Mouse (Mus musculus): ENCODE data around the gene Serhl. TPM values are rescaled to one million over a fixed set of nuclear protein-coding genes. Genes with fewer than 3 reads are reported as not detected.

Gene Serhl
- polyA plus RNA-seq, 1 experiment from 2014 or later: 60.9 TPM

GRCm38 (mm10) chr15:83155672-83156419 is 66.5 kb downstream of the Serhl start:
- WGBS: 48% methylated on average over 6 of the region's 6 CpGs
- Histone ChIP-seq H3K4me3 (no peak overlapping the region), H3K9ac (peak overlapping the region; percentile 44; the same call in 1 of the 2 replicates), H3K27ac (no peak overlapping the region; the same call in 1 of the 2 replicates), H3K4me2 (no peak overlapping the region), H3K4me1 (peaks cover 3% of the 10 kb centered on the region; the same call in 1 of the 2 replicates), H3K36me3 (peaks cover 66% of the 10 kb centered on the region), H3K9me3 (no peaks in the 10 kb centered on the region), H3K27me3 (no peaks in the 10 kb centered on the region)
- ATAC-seq (ENCODE audit: insufficient number of reproducible peaks, insufficient read depth, low FRiP score, low TSS enrichment, low read depth): no peak

- Histone ChIP-seq H3K27ac (no peak overlapping the region), H3K4me1 (0 out of 2 replicates have a peak, but pooled peaks cover 3% of the 10 kb centered on the region), H3K27me3 (no peaks in the 10 kb centered on the region), H3K9me3 (no peaks in the 10 kb centered on the region), H3K9ac (no peak overlapping the region), H3K4me3 (no peak overlapping the region), H3K4me2 (no peak overlapping the region), H3K36me3 (peaks cover 78% of the 10 kb centered on the region)
- WGBS: 78% methylated on average over 11 of the region's 11 CpGs
- no peak for ATAC-seq (ENCODE audit: insufficient number of reproducible peaks, insufficient read depth, low FRiP score, low TSS enrichment, low read depth)
Observed at GRCm38 (mm10) chr15:83156929-83157666, 67.8 kb downstream of the Serhl start.

- Histone ChIP-seq H3K4me1 (0 out of 2 replicates have a peak, but pooled peaks cover 3% of the 10 kb centered on the region), H3K27me3 (no peaks in the 10 kb centered on the region), H3K4me3 (no peak overlapping the region), H3K9me3 (no peaks in the 10 kb centered on the region), H3K9ac (no peak overlapping the region), H3K36me3 (peaks cover 83% of the 10 kb centered on the region), H3K27ac (no peak overlapping the region), H3K4me2 (no peak overlapping the region)
- WGBS: 96% methylated on average over 6 of the region's 6 CpGs
- no peak for ATAC-seq (ENCODE audit: insufficient number of reproducible peaks, insufficient read depth, low FRiP score, low TSS enrichment, low read depth)
Observed at GRCm38 (mm10) chr15:83157667-83158064, 68.4 kb downstream of the Serhl start.

DNA sequence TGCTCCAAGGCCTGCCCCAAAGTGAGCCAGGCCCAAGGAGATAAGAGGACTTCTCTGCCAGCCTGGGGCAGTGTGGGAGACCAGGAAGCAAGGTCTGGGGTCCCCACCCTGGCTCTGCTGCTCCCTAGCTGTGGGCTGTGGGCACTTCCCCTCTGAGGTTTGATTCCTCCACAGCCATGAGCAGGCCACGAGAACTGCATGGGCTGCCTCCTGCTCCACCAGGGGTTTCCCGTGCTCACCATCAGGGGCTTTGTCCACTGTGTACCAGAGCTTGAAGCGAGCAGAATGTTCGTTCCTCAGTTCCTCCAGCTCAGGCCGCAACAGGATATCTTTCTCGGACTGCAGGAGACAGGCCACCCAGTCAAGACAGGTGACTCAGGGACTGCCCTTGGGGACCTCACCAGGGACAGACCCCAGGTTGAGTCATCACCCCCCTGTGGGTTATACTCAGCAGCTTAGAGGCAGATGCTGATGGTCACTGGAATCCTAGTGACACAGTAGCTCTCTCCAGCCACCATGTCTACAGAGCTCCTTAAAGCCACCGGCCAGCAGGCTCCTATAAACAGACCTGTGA is 69.4 kb downstream of the Serhl start:
- no peak for ATAC-seq (ENCODE audit: insufficient number of reproducible peaks, insufficient read depth, low FRiP score, low TSS enrichment, low read depth)
- H3K27me3 ChIP-seq: no peaks in the 10 kb centered on the region
- H3K4me2 ChIP-seq: no peak overlapping the region
- no peak overlapping the region for H3K27ac ChIP-seq
- H3K36me3 ChIP-seq: peaks cover 83% of the 10 kb centered on the region
- no peak overlapping the region for H3K9ac ChIP-seq
- H3K9me3 ChIP-seq: no peaks in the 10 kb centered on the region
- H3K4me3 ChIP-seq: no peak overlapping the region
- 90% methylated on average over 7 of the region's 7 CpGs for WGBS
- peaks cover 6% of the 10 kb centered on the region for H3K4me1 ChIP-seq

DNA sequence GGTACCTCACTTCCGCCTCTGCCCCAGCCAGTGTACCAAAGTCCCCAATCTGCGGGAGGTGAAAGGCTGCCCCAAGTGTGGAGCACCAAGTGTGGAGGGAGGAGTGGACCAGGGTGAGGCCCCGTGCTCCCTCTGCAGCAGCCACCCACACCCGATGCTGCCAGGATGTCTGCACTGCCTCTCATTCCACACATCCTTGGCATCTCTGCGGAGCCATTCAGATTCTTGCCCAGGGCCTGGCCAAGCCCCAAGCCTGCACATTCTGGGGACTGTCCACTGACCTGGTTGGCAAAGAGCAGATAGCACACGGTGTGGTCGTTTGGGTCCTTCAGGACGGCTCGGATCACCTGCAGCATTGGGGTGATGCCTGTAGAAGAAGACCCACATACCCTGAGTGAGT is 70.5 kb downstream of the Serhl start:
- WGBS: 95% methylated on average over 9 of the region's 9 CpGs

DNA sequence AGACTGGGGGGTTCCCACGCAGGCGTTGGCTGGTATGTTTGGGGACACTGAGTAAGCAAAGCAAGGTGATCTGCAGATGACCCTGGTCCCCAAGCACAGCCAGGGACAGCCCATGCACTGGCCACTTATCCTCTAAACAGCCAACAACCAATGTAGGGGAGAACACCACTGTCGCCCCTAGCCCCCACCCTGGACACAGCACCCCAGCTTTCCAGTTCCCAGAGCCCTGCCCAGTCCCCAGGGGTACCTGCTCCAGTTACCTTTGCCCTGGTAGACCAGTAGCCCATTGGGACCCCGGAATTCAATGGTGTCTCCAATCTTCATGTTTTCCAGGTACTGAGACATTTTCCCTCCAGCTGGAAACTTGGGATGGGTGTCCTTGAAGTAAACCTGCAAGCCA is 71.3 kb downstream of the Serhl start:
- H3K4me3 ChIP-seq: no peak overlapping the region
- H3K4me2 ChIP-seq: no peak overlapping the region
- H3K9me3 ChIP-seq: no peaks in the 10 kb centered on the region
- no peak overlapping the region for H3K9ac ChIP-seq
- no peaks in the 10 kb centered on the region for H3K27me3 ChIP-seq
- H3K4me1 ChIP-seq: peaks cover 14% of the 10 kb centered on the region
- no peak overlapping the region for H3K27ac ChIP-seq
- no peak for ATAC-seq (ENCODE audit: insufficient number of reproducible peaks, insufficient read depth, low FRiP score, low TSS enrichment, low read depth)
- 92% methylated on average over 4 of the region's 4 CpGs for WGBS
- peaks cover 74% of the 10 kb centered on the region for H3K36me3 ChIP-seq

More for the DNA sequence above, 70.5 kb downstream of the Serhl start:
- Histone ChIP-seq H3K9ac (no peak overlapping the region), H3K9me3 (no peaks in the 10 kb centered on the region), H3K4me3 (no peak overlapping the region), H3K27ac (no peak overlapping the region), H3K36me3 (peaks cover 77% of the 10 kb centered on the region), H3K27me3 (no peaks in the 10 kb centered on the region), H3K4me1 (peaks cover 9% of the 10 kb centered on the region), H3K4me2 (no peak overlapping the region)
- no peak for ATAC-seq (ENCODE audit: insufficient number of reproducible peaks, insufficient read depth, low FRiP score, low TSS enrichment, low read depth)

GRCm38 (mm10) chr15:83161062-83161748 is 71.9 kb downstream of the Serhl start:
- Histone ChIP-seq H3K9me3 (no peaks in the 10 kb centered on the region), H3K4me1 (peaks cover 14% of the 10 kb centered on the region), H3K27me3 (no peaks in the 10 kb centered on the region), H3K27ac (no peak overlapping the region), H3K36me3 (peaks cover 73% of the 10 kb centered on the region), H3K9ac (no peak overlapping the region), H3K4me3 (no peak overlapping the region), H3K4me2 (no peak overlapping the region)
- 36% methylated on average over 10 of the region's 10 CpGs for whole genome bisulfite sequencing
- no peak for ATAC-seq (ENCODE audit: insufficient number of reproducible peaks, insufficient read depth, low FRiP score, low TSS enrichment, low read depth)

GRCm38 (mm10) chr15:83162001-83162400 is 72.7 kb downstream of the Serhl start:
- H3K4me2 ChIP-seq: no peak overlapping the region
- H3K27ac ChIP-seq: no peak overlapping the region

DNA sequence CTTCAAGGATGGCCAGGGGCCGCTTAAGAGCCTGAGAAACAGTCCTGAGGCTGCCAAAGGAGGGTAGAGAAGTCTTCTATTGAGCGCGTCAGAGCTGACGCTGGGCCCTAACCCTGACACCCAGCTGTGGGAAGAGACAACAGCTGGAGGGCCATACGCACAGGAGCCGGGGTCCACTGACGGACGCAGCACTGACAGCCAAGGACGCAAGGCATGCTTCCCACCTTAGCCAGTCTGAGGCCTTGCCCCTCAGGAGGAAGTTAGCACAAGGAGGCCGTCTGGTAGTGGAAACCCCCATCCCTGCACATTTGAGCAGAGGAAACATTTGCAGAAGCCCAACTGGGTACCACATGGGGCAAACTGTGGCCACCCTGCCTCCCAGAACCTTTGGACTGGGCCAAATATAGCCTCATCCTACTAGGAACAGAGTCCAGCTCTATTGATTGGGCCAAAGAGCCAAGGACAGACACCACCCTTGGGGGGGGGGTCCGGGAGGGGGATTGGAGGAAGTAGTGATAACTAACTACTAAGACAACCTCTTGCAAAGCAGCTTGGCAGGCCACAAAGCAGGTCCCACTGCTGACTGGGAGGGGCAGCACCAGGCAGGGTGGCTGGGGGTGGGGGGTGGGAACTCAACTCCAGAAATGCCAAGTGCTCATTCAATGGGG is 73.6 kb downstream of the Serhl start:
- Histone ChIP-seq H3K9ac (no peak overlapping the region), H3K27me3 (no peaks in the 10 kb centered on the region), H3K4me1 (peaks cover 26% of the 10 kb centered on the region), H3K9me3 (no peaks in the 10 kb centered on the region), H3K4me3 (no peak overlapping the region), H3K4me2 (no peak overlapping the region), H3K27ac (no peak overlapping the region), H3K36me3 (peaks cover 58% of the 10 kb centered on the region)
- ATAC-seq (ENCODE audit: insufficient number of reproducible peaks, insufficient read depth, low FRiP score, low TSS enrichment, low read depth): no peak
- 86% methylated on average over 11 of the region's 11 CpGs for WGBS

More at GRCm38 (mm10) chr15:83162001-83162400, 72.7 kb downstream of the Serhl start:
- H3K4me3 ChIP-seq: no peak overlapping the region
- 93% methylated on average over 4 of the region's 4 CpGs for WGBS
- peaks cover 68% of the 10 kb centered on the region for H3K36me3 ChIP-seq
- H3K9me3 ChIP-seq: no peaks in the 10 kb centered on the region
- no peak overlapping the region for H3K9ac ChIP-seq
- peaks cover 21% of the 10 kb centered on the region for H3K4me1 ChIP-seq
- H3K27me3 ChIP-seq: no peaks in the 10 kb centered on the region
- ATAC-seq (ENCODE audit: insufficient number of reproducible peaks, insufficient read depth, low FRiP score, low TSS enrichment, low read depth): no peak

DNA sequence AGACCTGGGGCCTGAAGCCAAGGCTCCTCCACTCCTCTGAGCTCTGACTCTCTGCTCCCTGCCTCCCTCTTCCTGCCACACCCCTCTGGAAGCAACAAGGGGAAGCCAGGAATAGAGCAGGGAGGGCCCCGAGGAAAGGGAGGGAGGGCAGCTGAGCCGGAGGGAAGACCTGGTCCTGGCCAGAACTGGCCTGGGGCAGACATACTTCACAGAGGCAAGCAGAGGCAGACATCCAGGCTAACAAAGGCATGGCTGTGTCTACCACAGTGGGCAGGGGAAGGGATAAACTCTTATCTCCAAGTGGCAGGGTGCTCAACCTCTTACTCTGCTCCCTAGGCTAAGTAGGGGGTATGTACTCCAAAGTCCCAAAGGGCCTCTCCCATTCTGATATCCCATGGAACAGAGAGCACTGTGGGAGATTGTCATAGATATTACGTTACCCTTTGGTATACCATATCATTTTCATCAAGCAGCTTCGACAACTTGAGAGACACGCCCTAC is 75.7 kb downstream of the Serhl start:
- Histone ChIP-seq H3K9me3 (no peaks in the 10 kb centered on the region), H3K36me3 (peaks cover 38% of the 10 kb centered on the region), H3K27me3 (no peaks in the 10 kb centered on the region), H3K9ac (no peak overlapping the region), H3K27ac (0 out of 2 replicates have a peak overlapping the region, but pooled peaks have one; percentile 28), H3K4me2 (no peak overlapping the region), H3K4me1 (peaks cover 35% of the 10 kb centered on the region), H3K4me3 (no peak overlapping the region)
- no peak for ATAC-seq (ENCODE audit: insufficient number of reproducible peaks, insufficient read depth, low FRiP score, low TSS enrichment, low read depth)
- WGBS: 54% methylated on average over 5 of the region's 5 CpGs
